Mouse (Mus musculus) G1E (cell line): ENCODE measurements around the gene Rhox10.
"Not testable (repeated sequence)": the region's sequence is repeated elsewhere in the genome, so short reads cannot be mapped to it uniquely, and the experiment has no call there.

Experiments used
- CTCF ChIP-seq: IDR thresholded peaks from 2 replicates; pipeline ENCODE4 v1.5.1; 2012; ENCODE audit warnings: low read depth, low read length, inconsistent platforms, mixed read lengths
- GATA1 ChIP-seq: IDR thresholded peaks from 2 replicates; pipeline ENCODE4 v1.6.1; 2012; ENCODE audit warnings: borderline replicate concordance, low read length, inconsistent platforms, mixed read lengths
- GATA2 ChIP-seq: IDR thresholded peaks from 2 replicates; pipeline ENCODE4 v1.6.1; 2012; ENCODE audit warnings: low read depth, low read length, inconsistent platforms, borderline replicate concordance
- TAL1 ChIP-seq: conservative IDR thresholded peaks from 2 replicates; pipeline ENCODE4 v1.6.1; 2012; ENCODE audit warnings: low read depth, low read length, inconsistent platforms, mixed read lengths

DNA sequence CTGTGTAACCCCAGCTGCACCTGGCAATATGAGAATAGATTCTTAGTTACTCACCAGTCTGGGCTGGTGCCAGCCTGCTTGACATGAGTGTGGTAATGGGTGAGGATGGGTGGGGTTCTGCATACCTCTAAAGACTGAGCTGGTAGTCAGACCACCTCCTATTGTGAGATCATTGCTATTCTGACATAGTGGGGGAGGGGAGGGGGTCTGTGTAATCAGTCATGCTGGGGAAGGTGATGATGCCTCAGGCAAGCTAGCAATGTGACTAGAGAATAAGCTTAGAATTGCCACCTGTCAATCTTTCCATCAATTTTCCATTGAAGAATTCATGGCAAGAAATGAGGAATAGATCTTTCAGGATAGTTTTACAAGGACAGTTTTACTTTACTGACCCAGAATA lies 23.3 kb upstream of the Rhox10 start, which contains the start of gene Btg1-ps2:
- TF ChIP-seq GATA1, CTCF, TAL1, GATA2: not testable (repeated sequence)
